Mouse (Mus musculus): ENCODE measurements around the gene Stt3b. TPM values are rescaled to one million over a fixed set of nuclear protein-coding genes. Genes with fewer than 3 reads are reported as not detected.

Gene Stt3b
- polyA plus RNA-seq, 1 experiment = 1.9 TPM

- peaks cover 54% of the 10 kb centered on the region for H3K4me1 ChIP-seq (ENCODE audit: control insufficient read depth)
- H3K27me3 ChIP-seq (ENCODE audit: control insufficient read depth) = no peaks in the 10 kb centered on the region
- no peaks in the 10 kb centered on the region for H3K9me3 ChIP-seq (ENCODE audit: control insufficient read depth, low read length)
- peaks cover 12% of the 10 kb centered on the region for H3K36me3 ChIP-seq (ENCODE audit: control insufficient read depth)
- TF ChIP-seq TAL1 (IDR thresholded peaks at IDR 0.05; ENCODE audit: low read length) (no peak), GATA1 (IDR thresholded peaks at IDR 0.05; ENCODE audit: low read length) (no peak)
- H3K4me3 ChIP-seq (replicated peaks) = peak overlapping the region; percentile 97
These were observed 745 bp downstream of the Stt3b start for GRCm38 (mm10) chr9:115309381-115309971.

GRCm38 (mm10) chr9:115308941-115309380 is 1.3 kb downstream of the Stt3b start:
- H3K27me3 ChIP-seq (ENCODE audit: control insufficient read depth) = no peaks in the 10 kb centered on the region
- H3K4me3 ChIP-seq (replicated peaks) = peak overlapping the region; percentile 97
- TF ChIP-seq TAL1 (IDR thresholded peaks at IDR 0.05; ENCODE audit: low read length) (no peak), GATA1 (IDR thresholded peaks at IDR 0.05; ENCODE audit: low read length) (no peak)
- no peaks in the 10 kb centered on the region for H3K9me3 ChIP-seq (ENCODE audit: control insufficient read depth, low read length)
- peaks cover 59% of the 10 kb centered on the region for H3K4me1 ChIP-seq (ENCODE audit: control insufficient read depth)
- peaks cover 12% of the 10 kb centered on the region for H3K36me3 ChIP-seq (ENCODE audit: control insufficient read depth)

- H3K4me1 ChIP-seq (ENCODE audit: control insufficient read depth) = peaks cover 63% of the 10 kb centered on the region
- peaks cover 12% of the 10 kb centered on the region for H3K36me3 ChIP-seq (ENCODE audit: control insufficient read depth)
- TF ChIP-seq TAL1 (IDR thresholded peaks at IDR 0.05; ENCODE audit: low read length) = no peak
- TF ChIP-seq GATA1 (IDR thresholded peaks at IDR 0.05; ENCODE audit: low read length) = no peak
- no peaks in the 10 kb centered on the region for H3K27me3 ChIP-seq (ENCODE audit: control insufficient read depth)
- peak overlapping the region; percentile 97 for H3K4me3 ChIP-seq (replicated peaks)
- no peaks in the 10 kb centered on the region for H3K9me3 ChIP-seq (ENCODE audit: control insufficient read depth, low read length)
These were observed 1.8 kb downstream of the Stt3b start for GRCm38 (mm10) chr9:115308401-115308800.

DNA sequence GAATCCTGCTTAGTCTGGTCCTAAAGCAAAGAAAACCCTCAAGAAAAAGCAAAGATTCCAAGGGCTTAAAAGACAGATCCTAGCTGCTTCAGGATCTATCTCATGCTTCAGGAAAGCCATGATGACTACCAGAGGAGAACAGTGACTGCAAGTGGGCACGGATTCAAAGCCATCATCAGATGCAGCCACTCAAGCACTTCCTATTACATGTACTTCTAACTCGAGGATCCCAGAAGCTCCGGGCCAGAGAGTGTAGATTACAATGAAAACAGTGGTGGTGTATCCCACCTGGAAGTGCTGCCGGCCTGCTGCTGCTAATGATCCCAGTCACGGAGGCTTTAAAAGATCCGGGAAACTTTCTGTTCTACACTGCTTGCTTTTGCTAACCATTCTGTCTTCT is 4.0 kb downstream of the Stt3b start:
- Histone ChIP-seq H3K4me1 (ENCODE audit: control insufficient read depth) (peaks cover 73% of the 10 kb centered on the region), H3K9me3 (ENCODE audit: control insufficient read depth, low read length) (no peaks in the 10 kb centered on the region), H3K4me3 (replicated peaks) (peak overlapping the region; percentile 97), H3K36me3 (ENCODE audit: control insufficient read depth) (peaks cover 24% of the 10 kb centered on the region), H3K27me3 (ENCODE audit: control insufficient read depth) (no peaks in the 10 kb centered on the region)
- no peak for TF ChIP-seq GATA1 (IDR thresholded peaks at IDR 0.05; ENCODE audit: low read length)
- no peak for TF ChIP-seq TAL1 (IDR thresholded peaks at IDR 0.05; ENCODE audit: low read length)

DNA sequence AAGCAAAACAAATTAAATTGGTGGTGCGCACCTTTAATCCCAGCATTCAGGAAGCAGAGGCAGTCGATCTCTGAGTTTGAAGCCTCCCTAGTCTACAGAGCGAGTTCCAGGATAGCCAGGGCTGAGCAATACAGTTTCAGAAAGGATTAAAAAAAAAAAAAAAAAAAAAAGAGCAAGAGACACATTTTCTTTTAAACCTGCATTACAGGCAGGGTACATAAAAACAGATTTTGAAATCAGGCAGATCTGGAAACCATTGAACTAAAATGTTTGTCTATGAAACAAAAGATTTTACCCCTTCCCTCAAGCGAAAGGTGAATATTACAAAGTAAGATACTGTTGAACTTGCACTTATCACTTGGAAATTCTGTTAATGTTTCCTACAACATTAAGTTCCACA is 6.1 kb downstream of the Stt3b start:
- H3K4me3 ChIP-seq (replicated peaks) = no peak overlapping the region
- H3K9me3 ChIP-seq (ENCODE audit: control insufficient read depth, low read length) = no peaks in the 10 kb centered on the region
- H3K27me3 ChIP-seq (ENCODE audit: control insufficient read depth) = no peaks in the 10 kb centered on the region
- H3K4me1 ChIP-seq (ENCODE audit: control insufficient read depth) = peaks cover 77% of the 10 kb centered on the region
- TF ChIP-seq GATA1 (IDR thresholded peaks at IDR 0.05; ENCODE audit: low read length) (no peak), TAL1 (IDR thresholded peaks at IDR 0.05; ENCODE audit: low read length) (no peak)
- H3K36me3 ChIP-seq (ENCODE audit: control insufficient read depth) = peaks cover 35% of the 10 kb centered on the region

DNA sequence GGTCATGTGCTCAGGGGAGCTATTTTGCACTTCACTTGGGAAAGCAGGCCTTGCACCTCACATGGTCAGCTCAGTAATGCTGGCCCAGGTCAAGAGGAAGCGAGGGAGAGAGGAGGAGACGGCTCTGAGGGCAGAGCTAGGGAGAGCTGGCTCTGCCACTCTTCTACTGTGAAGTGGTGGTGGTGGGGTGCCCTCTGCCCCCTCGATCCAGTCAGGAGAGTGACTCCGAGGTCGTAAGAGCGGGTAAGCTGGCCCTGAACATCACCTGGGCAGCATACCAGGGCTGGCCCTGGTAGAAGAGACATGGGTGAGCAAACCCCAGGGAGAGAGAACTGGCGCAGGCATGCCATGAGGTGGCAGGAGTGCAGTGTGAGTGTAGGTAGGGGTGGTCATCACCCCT is 8.6 kb downstream of the Stt3b start:
- no peaks in the 10 kb centered on the region for H3K27me3 ChIP-seq (ENCODE audit: control insufficient read depth)
- TF ChIP-seq TAL1 (IDR thresholded peaks at IDR 0.05; ENCODE audit: low read length) = no peak
- no peak for TF ChIP-seq GATA1 (IDR thresholded peaks at IDR 0.05; ENCODE audit: low read length)
- H3K9me3 ChIP-seq (ENCODE audit: control insufficient read depth, low read length) = no peaks in the 10 kb centered on the region
- H3K4me1 ChIP-seq (ENCODE audit: control insufficient read depth) = peaks cover 63% of the 10 kb centered on the region
- peaks cover 32% of the 10 kb centered on the region for H3K36me3 ChIP-seq (ENCODE audit: control insufficient read depth)
- H3K4me3 ChIP-seq (replicated peaks) = no peak overlapping the region

GRCm38 (mm10) chr9:115301002-115301579 is 9.1 kb downstream of the Stt3b start:
- Histone ChIP-seq H3K4me3 (replicated peaks) (peak overlapping the region; percentile 18), H3K4me1 (ENCODE audit: control insufficient read depth) (peaks cover 58% of the 10 kb centered on the region), H3K27me3 (ENCODE audit: control insufficient read depth) (no peaks in the 10 kb centered on the region), H3K9me3 (ENCODE audit: control insufficient read depth, low read length) (no peaks in the 10 kb centered on the region), H3K36me3 (ENCODE audit: control insufficient read depth) (peaks cover 29% of the 10 kb centered on the region)
- TF ChIP-seq TAL1 (IDR thresholded peaks at IDR 0.05; ENCODE audit: low read length) (no peak; the same call in 2 of the 3 replicates), GATA1 (IDR thresholded peaks at IDR 0.05; ENCODE audit: low read length) (peak; percentile 24; the same call in 1 of the 2 replicates)

- no peaks in the 10 kb centered on the region for H3K27me3 ChIP-seq (ENCODE audit: control insufficient read depth)
- H3K4me1 ChIP-seq (ENCODE audit: control insufficient read depth) = peaks cover 30% of the 10 kb centered on the region
- TF ChIP-seq GATA1 (IDR thresholded peaks at IDR 0.05; ENCODE audit: low read length) = no peak
- TF ChIP-seq TAL1 (IDR thresholded peaks at IDR 0.05; ENCODE audit: low read length) = no peak
- peaks cover 33% of the 10 kb centered on the region for H3K36me3 ChIP-seq (ENCODE audit: control insufficient read depth)
- no peak overlapping the region for H3K4me3 ChIP-seq (replicated peaks)
- H3K9me3 ChIP-seq (ENCODE audit: control insufficient read depth, low read length) = no peaks in the 10 kb centered on the region
These were observed 13.5 kb downstream of the Stt3b start for GRCm38 (mm10) chr9:115296738-115297137.

GRCm38 (mm10) chr9:115293920-115294594 is 16.2 kb downstream of the Stt3b start:
- no peak overlapping the region for H3K4me3 ChIP-seq (replicated peaks)
- TF ChIP-seq GATA1 (IDR thresholded peaks at IDR 0.05; ENCODE audit: low read length) (no peak), TAL1 (IDR thresholded peaks at IDR 0.05; ENCODE audit: low read length) (no peak)
- no peaks in the 10 kb centered on the region for H3K9me3 ChIP-seq (ENCODE audit: control insufficient read depth, low read length)
- H3K27me3 ChIP-seq (ENCODE audit: control insufficient read depth) = no peaks in the 10 kb centered on the region
- peaks cover 20% of the 10 kb centered on the region for H3K36me3 ChIP-seq (ENCODE audit: control insufficient read depth)
- peaks cover 19% of the 10 kb centered on the region for H3K4me1 ChIP-seq (ENCODE audit: control insufficient read depth)

Data from erythroblast, embryonic 14.5 days (primary cell).